Mouse (Mus musculus): ENCODE data around the gene Hook1. TPM values are rescaled to one million over a fixed set of nuclear protein-coding genes. Genes with fewer than 3 reads are reported as not detected.
"Not testable (repeated sequence)": the region's sequence is repeated elsewhere in the genome, so short reads cannot be mapped to it uniquely, and the experiment has no call there.

Gene Hook1
- polyA plus RNA-seq, 1 experiment from 2014 or later: 12.3 TPM

- H3K36me3 ChIP-seq; H3K27me3 ChIP-seq (ENCODE audit: insufficient read depth, poor library complexity, severe bottlenecking); H3K27ac ChIP-seq; H3K9me3 ChIP-seq; H3K4me3 ChIP-seq; DNase-seq (ENCODE audit: low spot score); H3K4me1 ChIP-seq: not testable (repeated sequence)
- WGBS: 83% methylated on average over 17 of the region's 17 CpGs
These were observed 15.2 kb downstream of the Hook1 start for GRCm38 (mm10) chr4:95982221-95982620.

DNA sequence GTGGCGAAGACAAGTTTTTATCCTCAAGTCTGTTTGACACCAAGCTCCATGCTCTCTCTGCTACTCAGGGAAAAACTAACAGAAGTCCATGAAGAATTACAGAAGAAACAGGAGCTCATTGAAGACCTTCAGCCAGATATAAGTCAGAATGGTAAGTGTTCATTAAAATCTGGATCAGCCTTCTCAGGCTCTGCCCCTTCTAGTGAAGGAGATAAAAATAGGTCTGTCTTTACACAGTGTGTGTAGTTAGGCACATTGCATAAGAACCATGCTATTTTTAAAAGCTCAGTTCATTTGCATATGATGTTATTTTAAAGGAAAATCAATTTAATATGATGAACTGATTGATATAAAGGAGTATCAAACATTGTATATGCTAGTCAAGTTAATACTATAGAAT, 49.8 kb downstream of the Hook1 start:
- H3K36me3 ChIP-seq: no peaks in the 10 kb centered on the region
- H3K4me1 ChIP-seq: no peaks in the 10 kb centered on the region
- H3K27ac ChIP-seq: no peak overlapping the region
- no peaks in the 10 kb centered on the region for H3K27me3 ChIP-seq (ENCODE audit: insufficient read depth, poor library complexity, severe bottlenecking)
- WGBS: 86% methylated on average over 1 of the region's 1 CpGs
- H3K4me3 ChIP-seq: no peak overlapping the region
- no peak for DNase-seq (ENCODE audit: low spot score)
- H3K9me3 ChIP-seq: no peaks in the 10 kb centered on the region

GRCm38 (mm10) chr4:96022803-96023202, 55.8 kb downstream of the Hook1 start:
- Histone ChIP-seq H3K36me3 (peaks cover 3% of the 10 kb centered on the region; the same call in 1 of the 2 replicates), H3K4me1 (no peaks in the 10 kb centered on the region), H3K27me3 (ENCODE audit: insufficient read depth, poor library complexity, severe bottlenecking) (no peaks in the 10 kb centered on the region), H3K4me3 (no peak overlapping the region), H3K9me3 (no peaks in the 10 kb centered on the region), H3K27ac (no peak overlapping the region)
- DNase-seq (ENCODE audit: low spot score): no peak

- Histone ChIP-seq H3K4me1 (no peaks in the 10 kb centered on the region), H3K36me3 (no peaks in the 10 kb centered on the region), H3K4me3 (no peak overlapping the region), H3K9me3 (no peaks in the 10 kb centered on the region), H3K27ac (no peak overlapping the region), H3K27me3 (ENCODE audit: insufficient read depth, poor library complexity, severe bottlenecking) (no peaks in the 10 kb centered on the region)
- 91% methylated on average over 1 of the region's 1 CpGs for WGBS
- no peak for DNase-seq (ENCODE audit: low spot score)
These were observed 61.4 kb downstream of the Hook1 start for GRCm38 (mm10) chr4:96028412-96028811.

DNA sequence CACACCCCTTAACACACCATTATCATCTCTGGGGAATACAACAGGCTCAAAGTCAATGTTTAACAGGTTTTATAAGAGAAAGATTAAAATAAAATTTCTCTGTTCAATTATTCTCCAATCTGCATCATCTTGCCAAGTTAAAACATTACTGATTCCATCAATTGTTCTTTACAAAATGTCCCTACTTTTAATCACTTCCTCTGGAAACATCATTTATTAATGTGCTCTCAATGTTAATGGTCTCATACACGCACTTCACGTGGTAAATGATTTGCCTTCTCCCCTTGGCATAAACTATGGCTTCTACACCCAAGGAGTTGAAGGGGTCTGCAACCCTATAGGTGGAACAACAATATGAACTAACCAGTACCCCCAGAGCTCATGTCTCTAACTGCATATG, 93.1 kb downstream of the Hook1 start:
- H3K4me1 ChIP-seq: no peaks in the 10 kb centered on the region
- no peak overlapping the region for H3K4me3 ChIP-seq
- WGBS: 80% methylated on average over 2 of the region's 2 CpGs
- H3K9me3 ChIP-seq: no peaks in the 10 kb centered on the region
- H3K27ac ChIP-seq: no peak overlapping the region
- no peak for DNase-seq (ENCODE audit: low spot score)
- no peaks in the 10 kb centered on the region for H3K27me3 ChIP-seq (ENCODE audit: insufficient read depth, poor library complexity, severe bottlenecking)
- H3K36me3 ChIP-seq: no peaks in the 10 kb centered on the region

DNA sequence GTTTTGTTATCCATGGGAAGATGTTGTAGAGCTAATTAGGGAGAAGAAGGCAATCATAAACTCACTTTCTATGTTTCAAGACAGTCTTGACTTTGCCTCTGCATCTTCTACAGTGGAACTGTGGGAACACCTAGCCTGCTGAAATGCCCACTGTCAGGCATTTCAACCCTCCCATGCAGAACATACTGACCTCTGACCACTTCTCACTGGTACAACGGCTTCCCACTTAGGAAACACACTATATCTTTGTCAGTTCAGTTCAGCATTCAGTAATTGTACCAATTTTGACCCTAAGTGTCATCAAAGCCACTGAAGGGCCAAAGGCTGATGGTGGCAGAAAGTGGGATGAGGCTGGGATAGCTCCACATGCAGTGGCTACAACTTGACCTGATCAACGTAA, 95.0 kb downstream of the Hook1 start:
- no peak overlapping the region for H3K27ac ChIP-seq
- no peaks in the 10 kb centered on the region for H3K27me3 ChIP-seq (ENCODE audit: insufficient read depth, poor library complexity, severe bottlenecking)
- WGBS: 66% methylated on average over 2 of the region's 2 CpGs
- H3K4me1 ChIP-seq: no peaks in the 10 kb centered on the region
- H3K4me3 ChIP-seq: no peak overlapping the region
- no peaks in the 10 kb centered on the region for H3K9me3 ChIP-seq
- no peaks in the 10 kb centered on the region for H3K36me3 ChIP-seq
- DNase-seq (ENCODE audit: low spot score): no peak

Other genes starting within 250 kb of the Hook1 start
- gene Cyp2j13, start 110.3 kb downstream of the Hook1 start, polyA plus RNA-seq (2016; fragmentation: Nextera tagmentation; extraction: Ambion mirVana): 0.04 TPM in 1 of 2 replicates, not detected in the other
- not detected in 2 replicates for gene Cyp2j12, start 173.9 kb downstream of the Hook1 start, polyA plus RNA-seq (2016; fragmentation: Nextera tagmentation; extraction: Ambion mirVana)